Mouse (Mus musculus) testis, adult 2 months (tissue): ENCODE data around the gene Gm6793.

ENCODE experiments used
- CTCF ChIP-seq: fragments of 200-500 bp; IDR thresholded peaks from 2 replicates; pipeline ENCODE4 v1.5.1; 2012; ENCODE audit warnings: low read depth, mild to moderate bottlenecking, inconsistent platforms, low read length, moderate library complexity; ENCODE audit not compliant: control insufficient read depth, insufficient read depth, insufficient replicate concordance
- POLR2A ChIP-seq: fragments of 200-500 bp; IDR thresholded peaks from 2 replicates; pipeline ENCODE4 v1.6.1; 2012; ENCODE audit warnings: low read depth, mild to moderate bottlenecking, inconsistent platforms, low read length, moderate library complexity; ENCODE audit not compliant: control insufficient read depth

- no peak for TF ChIP-seq CTCF
- TF ChIP-seq POLR2A = no peak
Observed at GRCm38 (mm10) chr8:112030663-112031062, 15.8 kb upstream of the Gm6793 start.
